11 mouse cellular contexts compared by ENCODE assay signal in the genomic region with DNA sequence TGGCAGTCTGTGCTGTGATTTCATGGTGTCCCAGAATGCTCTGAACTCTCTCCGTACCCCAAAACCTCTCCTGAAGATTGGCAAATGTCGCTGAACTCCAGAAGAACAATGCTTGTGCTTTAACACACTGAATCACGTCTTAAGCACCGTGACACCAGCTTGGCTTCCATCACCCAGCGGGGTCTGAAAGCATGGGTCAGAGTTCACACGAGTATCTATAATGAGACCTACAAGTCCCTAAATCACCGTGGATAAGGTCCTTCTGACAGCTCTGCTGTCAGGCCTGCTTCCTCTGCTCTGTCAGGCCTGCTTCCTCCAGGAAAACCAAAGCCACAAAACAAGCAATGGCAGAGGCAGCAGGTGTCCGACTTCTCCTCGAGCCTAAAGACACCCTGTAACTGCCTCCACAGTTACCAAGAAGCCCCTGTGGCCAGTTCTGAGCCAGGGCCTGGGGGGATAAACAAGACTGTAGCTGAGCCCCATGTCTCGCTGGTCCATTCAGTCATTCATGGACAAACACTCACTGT.
"Had no signal": no experiment of that assay in that cellular context is flagged by ENCODE, and none has a peak within 500 bp of the region (broad histone marks: within the 10 kb centered on the region; RNA-seq: fewer than 3 reads in every experiment).

No protein-coding gene starts in this region.

- H3K27me3 ChIP-seq: limb, embryonic 12.5 days; liver, embryonic 13.5 days; lung, embryonic 15.5 days had no signal

- ATAC-seq: liver, postnatal 0 days had no signal

- H3K4me1 ChIP-seq: liver, embryonic 13.5 days; lung, embryonic 15.5 days had no signal

- DNase-seq: kidney, adult 9 months; kidney, postnatal 14 days; liver; liver, embryonic 13.5 days; liver, postnatal 0 days; lung, postnatal 14 days; right cerebral cortex, postnatal 14 days; thymus, postnatal 4 days had no signal

- H3K4me3 ChIP-seq: limb, embryonic 12.5 days; liver, embryonic 13.5 days; lung, embryonic 15.5 days had no signal

- H3K4me2 ChIP-seq: limb, embryonic 12.5 days; liver, embryonic 13.5 days; lung, embryonic 15.5 days had no signal

- H3K9me3 ChIP-seq: limb, embryonic 12.5 days; liver, embryonic 13.5 days; lung, embryonic 15.5 days had no signal

- H3K9ac ChIP-seq: limb, embryonic 12.5 days; liver, embryonic 13.5 days; liver, postnatal 0 days; lung, embryonic 15.5 days had no signal

- H3K36me3 ChIP-seq: limb, embryonic 12.5 days; liver, embryonic 13.5 days; lung, embryonic 15.5 days had no signal

- H3K27ac ChIP-seq: limb, embryonic 12.5 days; liver, embryonic 13.5 days; lung, embryonic 15.5 days; macrophage had no signal
